Mouse (Mus musculus): ENCODE data around the gene Vegfa. TPM values are rescaled to one million over a fixed set of nuclear protein-coding genes. Genes with fewer than 3 reads are reported as not detected.

The Vegfa gene
- polyA plus RNA-seq, 1 experiment from 2014 or later: 7.7 TPM

DNA sequence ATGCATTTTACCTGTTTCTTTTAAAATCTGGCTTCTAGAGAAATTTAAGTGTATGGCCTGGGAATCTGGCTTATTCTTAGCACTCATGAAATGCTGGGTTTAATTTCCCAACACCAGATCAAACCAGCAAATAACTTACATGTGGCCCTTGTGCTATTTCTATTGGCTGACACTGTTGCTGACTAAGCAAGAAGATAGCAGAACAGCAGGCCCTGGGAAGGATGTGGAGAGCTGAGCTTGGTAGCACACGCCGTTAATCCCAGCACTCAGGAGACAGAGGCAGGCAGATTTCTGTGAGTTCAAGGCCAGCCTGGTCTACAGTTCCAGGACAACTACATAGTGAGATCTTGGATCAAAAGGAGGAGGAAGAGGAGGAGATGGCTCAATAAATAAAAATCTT lies 17.2 kb downstream of the Vegfa start:
- Histone ChIP-seq H3K4me1 (ENCODE audit: insufficient read depth) (peaks cover 3% of the 10 kb centered on the region; the same call in 1 of the 2 replicates), H3K4me3 (ENCODE audit: low read depth, low read length) (no peak overlapping the region), H3K27me3 (ENCODE audit: insufficient read depth, low read length) (no peaks in the 10 kb centered on the region), H3K9ac (no peak overlapping the region), H3K27ac (ENCODE audit: low read depth) (no peak overlapping the region), H3K4me2 (no peak overlapping the region), H3K9me3 (ENCODE audit: low read depth, low read length) (no peaks in the 10 kb centered on the region), H3K36me3 (ENCODE audit: insufficient read depth) (peaks cover 50% of the 10 kb centered on the region)
- DNase-seq (no peak), ATAC-seq (ENCODE audit: insufficient read depth) (no peak)
- 90% methylated on average over 2 of the region's 2 CpGs for WGBS
- no peak for TF ChIP-seq CTCF (IDR thresholded peaks at IDR 0.05; ENCODE audit: low read depth)

DNA sequence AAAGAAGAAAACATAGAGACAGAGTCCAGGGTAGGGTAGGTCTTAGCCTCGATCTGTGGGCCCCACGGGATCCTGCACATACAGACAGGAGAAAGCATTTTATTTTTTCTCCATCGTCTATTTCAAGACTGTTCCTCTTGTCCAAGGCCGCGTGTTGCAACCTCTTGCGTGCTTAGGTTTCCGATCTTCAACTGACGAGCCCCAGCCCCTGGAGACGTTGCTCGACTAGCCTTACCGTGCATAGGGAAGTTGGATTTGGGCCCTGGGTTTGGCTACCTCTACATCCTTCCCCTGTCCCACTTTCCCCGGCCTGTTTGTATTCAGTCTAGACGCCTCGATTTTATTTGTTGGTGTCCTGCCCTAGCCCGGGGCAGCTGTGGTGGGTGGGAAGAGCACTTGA lies 18.6 kb downstream of the Vegfa start:
- Histone ChIP-seq H3K27me3 (ENCODE audit: insufficient read depth, low read length) (no peaks in the 10 kb centered on the region), H3K27ac (ENCODE audit: low read depth) (no peak overlapping the region), H3K4me3 (ENCODE audit: low read depth, low read length) (no peak overlapping the region), H3K36me3 (ENCODE audit: insufficient read depth) (peaks cover 36% of the 10 kb centered on the region), H3K9me3 (ENCODE audit: low read depth, low read length) (no peaks in the 10 kb centered on the region), H3K4me2 (no peak overlapping the region), H3K9ac (no peak overlapping the region), H3K4me1 (ENCODE audit: insufficient read depth) (peaks cover 3% of the 10 kb centered on the region; the same call in 1 of the 2 replicates)
- DNase-seq (no peak), ATAC-seq (ENCODE audit: insufficient read depth) (no peak)
- WGBS: 80% methylated on average over 15 of the region's 15 CpGs
- no peak for TF ChIP-seq CTCF (IDR thresholded peaks at IDR 0.05; ENCODE audit: low read depth)

DNA sequence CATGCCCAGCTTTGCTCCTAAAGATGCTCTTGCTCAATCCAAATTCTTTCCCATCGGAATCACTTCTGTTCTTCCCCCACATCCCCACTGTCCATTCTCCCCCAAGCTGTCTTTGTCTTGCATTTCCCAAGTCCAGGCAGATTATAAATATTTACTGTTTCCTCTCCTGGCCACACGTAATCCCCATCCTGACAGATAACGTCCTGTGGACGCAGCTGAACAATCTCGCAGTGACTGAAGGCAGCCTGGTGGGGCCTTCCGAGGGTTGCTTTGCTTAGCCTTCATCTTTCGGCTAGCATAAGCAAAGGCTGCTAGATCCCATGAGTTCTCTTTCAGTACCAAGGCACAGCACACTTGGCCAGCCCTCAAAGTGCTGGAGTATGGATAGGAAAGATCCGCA lies 20.0 kb downstream of the Vegfa start:
- no peaks in the 10 kb centered on the region for H3K27me3 ChIP-seq (ENCODE audit: insufficient read depth, low read length)
- H3K9ac ChIP-seq: no peak overlapping the region
- H3K4me2 ChIP-seq: no peak overlapping the region
- 36% methylated on average over 8 of the region's 8 CpGs for WGBS
- peak; percentile 61 for DNase-seq
- H3K4me3 ChIP-seq (ENCODE audit: low read depth, low read length): no peak overlapping the region
- H3K27ac ChIP-seq (ENCODE audit: low read depth): peak overlapping the region; percentile 60; the same call in 1 of the 2 replicates
- H3K4me1 ChIP-seq (ENCODE audit: insufficient read depth): no peaks in the 10 kb centered on the region
- H3K36me3 ChIP-seq (ENCODE audit: insufficient read depth): peaks cover 23% of the 10 kb centered on the region
- TF ChIP-seq CTCF (IDR thresholded peaks at IDR 0.05; ENCODE audit: low read depth): no peak
- H3K9me3 ChIP-seq (ENCODE audit: low read depth, low read length): no peaks in the 10 kb centered on the region
- ATAC-seq (ENCODE audit: insufficient read depth): 0 out of 2 replicates have a peak, but pooled peaks have one; percentile 42

DNA sequence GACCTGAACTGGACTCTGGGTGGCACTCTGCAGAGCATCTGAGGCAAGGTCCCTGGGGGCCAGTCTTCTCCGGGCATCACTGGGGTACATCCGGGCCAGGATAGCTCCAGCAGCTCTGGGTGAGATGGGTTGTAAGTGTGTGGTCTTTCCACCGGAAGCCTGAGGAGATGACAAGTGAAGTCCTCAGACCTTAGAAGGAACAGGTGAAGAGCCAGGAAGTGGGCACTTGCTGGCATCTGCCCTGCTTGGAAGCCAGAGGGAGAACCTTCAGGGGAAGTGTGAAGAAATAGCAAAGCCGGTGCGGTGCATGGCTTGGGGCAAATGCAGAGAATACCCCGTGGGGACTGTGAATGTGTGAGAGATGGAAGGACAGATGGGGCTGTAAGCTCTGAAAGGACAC lies 21.7 kb downstream of the Vegfa start:
- peaks cover 9% of the 10 kb centered on the region for H3K36me3 ChIP-seq (ENCODE audit: insufficient read depth)
- ATAC-seq (ENCODE audit: insufficient read depth) (no peak), DNase-seq (no peak)
- no peak for TF ChIP-seq CTCF (IDR thresholded peaks at IDR 0.05; ENCODE audit: low read depth)
- H3K4me1 ChIP-seq (ENCODE audit: insufficient read depth): no peaks in the 10 kb centered on the region
- H3K9ac ChIP-seq: no peak overlapping the region
- 81% methylated on average over 6 of the region's 6 CpGs for WGBS
- H3K4me2 ChIP-seq: no peak overlapping the region
- H3K9me3 ChIP-seq (ENCODE audit: low read depth, low read length): no peaks in the 10 kb centered on the region
- no peak overlapping the region for H3K27ac ChIP-seq (ENCODE audit: low read depth)
- H3K4me3 ChIP-seq (ENCODE audit: low read depth, low read length): no peak overlapping the region
- H3K27me3 ChIP-seq (ENCODE audit: insufficient read depth, low read length): no peaks in the 10 kb centered on the region

DNA sequence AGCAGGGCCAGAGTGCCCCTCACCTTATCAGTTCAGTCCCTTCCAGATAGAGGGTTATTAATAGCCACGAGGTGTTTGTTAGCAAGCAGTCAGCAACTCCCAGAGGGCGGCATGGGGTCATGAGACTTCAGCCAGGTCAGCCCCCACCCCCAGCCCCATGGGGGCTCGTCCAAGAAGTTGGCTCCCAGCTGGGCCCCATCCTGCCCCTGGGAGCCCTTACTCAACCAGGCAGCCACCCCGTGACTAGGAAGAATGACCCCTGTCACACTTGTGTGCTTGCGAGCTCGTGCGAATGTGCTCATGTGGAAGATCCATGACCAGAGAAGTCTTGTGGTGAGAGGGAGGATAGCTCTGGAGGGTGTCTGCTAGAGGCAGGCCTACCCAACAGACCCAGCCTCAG lies 23.0 kb downstream of the Vegfa start:
- H3K4me3 ChIP-seq (ENCODE audit: low read depth, low read length): no peak overlapping the region
- WGBS: 36% methylated on average over 7 of the region's 7 CpGs
- H3K4me2 ChIP-seq: no peak overlapping the region
- H3K36me3 ChIP-seq (ENCODE audit: insufficient read depth): no peaks in the 10 kb centered on the region
- no peak overlapping the region for H3K9ac ChIP-seq
- no peaks in the 10 kb centered on the region for H3K27me3 ChIP-seq (ENCODE audit: insufficient read depth, low read length)
- no peaks in the 10 kb centered on the region for H3K4me1 ChIP-seq (ENCODE audit: insufficient read depth)
- no peak overlapping the region for H3K27ac ChIP-seq (ENCODE audit: low read depth)
- no peak for ATAC-seq (ENCODE audit: insufficient read depth)
- no peak for TF ChIP-seq CTCF (IDR thresholded peaks at IDR 0.05; ENCODE audit: low read depth)
- no peak for DNase-seq
- no peaks in the 10 kb centered on the region for H3K9me3 ChIP-seq (ENCODE audit: low read depth, low read length)

DNA sequence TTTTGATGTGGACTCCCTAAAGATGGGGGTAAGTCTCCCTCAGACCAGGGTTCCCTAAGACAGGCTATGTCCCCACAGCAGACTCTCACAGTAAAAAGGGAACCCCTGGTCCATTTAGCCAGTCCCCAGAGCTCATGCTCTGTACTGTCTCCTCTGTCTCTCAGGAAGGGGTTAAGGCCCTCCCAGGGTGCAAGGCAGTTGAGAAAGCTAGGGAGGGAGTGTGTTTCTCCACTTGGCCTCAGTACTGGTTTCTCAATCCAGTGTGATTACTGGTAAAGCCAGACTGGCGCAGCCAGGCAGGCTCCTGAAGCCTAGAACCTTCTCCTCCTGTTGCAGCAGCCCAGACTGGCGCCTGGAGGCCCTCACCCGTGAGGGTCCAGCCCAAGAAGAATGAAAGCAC lies 26.7 kb downstream of the Vegfa start:
- ATAC-seq (ENCODE audit: insufficient read depth) (no peak), DNase-seq (no peak)
- H3K36me3 ChIP-seq (ENCODE audit: insufficient read depth): no peaks in the 10 kb centered on the region
- H3K4me3 ChIP-seq (ENCODE audit: low read depth, low read length): no peak overlapping the region
- H3K27ac ChIP-seq (ENCODE audit: low read depth): no peak overlapping the region
- WGBS: 69% methylated on average over 3 of the region's 3 CpGs
- no peaks in the 10 kb centered on the region for H3K4me1 ChIP-seq (ENCODE audit: insufficient read depth)
- no peaks in the 10 kb centered on the region for H3K27me3 ChIP-seq (ENCODE audit: insufficient read depth, low read length)
- TF ChIP-seq CTCF (IDR thresholded peaks at IDR 0.05; ENCODE audit: low read depth): no peak
- no peak overlapping the region for H3K9ac ChIP-seq
- H3K4me2 ChIP-seq: no peak overlapping the region
- no peaks in the 10 kb centered on the region for H3K9me3 ChIP-seq (ENCODE audit: low read depth, low read length)

DNA sequence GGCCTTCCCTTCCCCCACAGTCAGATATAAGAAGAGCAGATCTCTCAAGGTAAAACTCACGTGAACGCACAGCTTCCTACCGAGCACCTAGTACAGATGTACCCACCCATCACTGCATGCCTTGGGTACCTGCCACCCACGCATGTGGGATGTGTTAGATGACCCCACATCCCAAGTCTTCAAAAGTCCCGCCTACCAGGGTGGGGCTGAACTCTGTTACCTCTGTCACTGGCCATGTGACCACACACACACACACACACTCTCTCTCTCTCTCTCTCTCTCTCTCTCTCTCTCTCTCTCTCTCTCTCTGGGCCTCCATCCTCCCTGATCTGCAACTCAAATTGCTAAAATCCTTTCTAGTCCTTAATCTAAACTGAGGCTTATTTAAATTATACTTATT lies 27.7 kb downstream of the Vegfa start:
- H3K4me3 ChIP-seq (ENCODE audit: low read depth, low read length): no peak overlapping the region
- no peaks in the 10 kb centered on the region for H3K27me3 ChIP-seq (ENCODE audit: insufficient read depth, low read length)
- no peaks in the 10 kb centered on the region for H3K4me1 ChIP-seq (ENCODE audit: insufficient read depth)
- no peak for DNase-seq
- 69% methylated on average over 5 of the region's 5 CpGs for WGBS
- H3K27ac ChIP-seq (ENCODE audit: low read depth): no peak overlapping the region
- no peaks in the 10 kb centered on the region for H3K9me3 ChIP-seq (ENCODE audit: low read depth, low read length)
- no peak overlapping the region for H3K4me2 ChIP-seq
- no peak for ATAC-seq (ENCODE audit: insufficient read depth)
- H3K9ac ChIP-seq: no peak overlapping the region
- H3K36me3 ChIP-seq (ENCODE audit: insufficient read depth): no peaks in the 10 kb centered on the region
- no peak for TF ChIP-seq CTCF (IDR thresholded peaks at IDR 0.05; ENCODE audit: low read depth)
